Mouse (Mus musculus): ENCODE results near the gene Tmub2. TPM values are rescaled to one million over a fixed set of nuclear protein-coding genes. Genes with fewer than 3 reads are reported as not detected.

Gene Tmub2
- total and polyA plus RNA-seq, 2 experiments = 18.1 to 34.2 TPM

GRCm38 (mm10) chr11:102294887-102295597, 10.3 kb downstream of the Tmub2 start:
- Histone ChIP-seq H3K79me2 (ENCODE audit: control insufficient read depth, insufficient read depth, low read length) (peaks cover 16% of the 10 kb centered on the region; the same call in 1 of the 2 replicates), H3K4me1 (ENCODE audit: control insufficient read depth, insufficient read depth, low read length) (peaks cover 14% of the 10 kb centered on the region), H3K27ac (replicated peaks; ENCODE audit: insufficient read depth, low read depth, low read length) (peak overlapping the region; percentile 85), H3K4me3 (ENCODE audit: insufficient read depth, low read depth, low read length) (peak overlapping the region; percentile 92), H3K9ac (ENCODE audit: low read depth, low read length) (peak overlapping the region; percentile 96), H3K36me3 (ENCODE audit: control insufficient read depth, insufficient read depth, low read length) (peaks cover 12% of the 10 kb centered on the region), H3K27me3 (ENCODE audit: control insufficient read depth, insufficient read depth, low read length) (no peaks in the 10 kb centered on the region)
- WGBS = 81% methylated on average over 12 of the region's 12 CpGs
- TF ChIP-seq CTCF (IDR thresholded peaks at IDR 0.05; ENCODE audit: low read depth, low read length) = no peak
- no peak for DNase-seq (ENCODE audit: extremely low read depth, low read depth, low spot score)

GRCm38 (mm10) chr11:102295598-102296471, 11.1 kb downstream of the Tmub2 start:
- WGBS = under 1% methylated on average over 42 of the region's 73 CpGs

GRCm38 (mm10) chr11:102296491-102297472, 12.1 kb downstream of the Tmub2 start, which contains the start of gene Atxn7l3:
Gene Atxn7l3, minus strand, starts transcription at chr11:102296631.
- peak; percentile 90 for DNase-seq (ENCODE audit: extremely low read depth, low read depth, low spot score)
- TF ChIP-seq CTCF (IDR thresholded peaks at IDR 0.05; ENCODE audit: low read depth, low read length) (no peak), POLR2A (IDR thresholded peaks at IDR 0.05; ENCODE audit: extremely low read depth, insufficient read depth, low read length) (peak; percentile 90)

More at GRCm38 (mm10) chr11:102295598-102296471, 11.1 kb downstream of the Tmub2 start:
- Histone ChIP-seq H3K9ac (ENCODE audit: low read depth, low read length) (peak overlapping the region; percentile 96), H3K36me3 (ENCODE audit: control insufficient read depth, insufficient read depth, low read length) (peaks cover 12% of the 10 kb centered on the region), H3K4me1 (ENCODE audit: control insufficient read depth, insufficient read depth, low read length) (peaks cover 14% of the 10 kb centered on the region), H3K27ac (replicated peaks; ENCODE audit: insufficient read depth, low read depth, low read length) (peak overlapping the region; percentile 85), H3K79me2 (ENCODE audit: control insufficient read depth, insufficient read depth, low read length) (peaks cover 16% of the 10 kb centered on the region; the same call in 1 of the 2 replicates), H3K27me3 (ENCODE audit: control insufficient read depth, insufficient read depth, low read length) (no peaks in the 10 kb centered on the region), H3K4me3 (ENCODE audit: insufficient read depth, low read depth, low read length) (peak overlapping the region; percentile 92)
- TF ChIP-seq POLR2A (IDR thresholded peaks at IDR 0.05; ENCODE audit: extremely low read depth, insufficient read depth, low read length) (peak; percentile 24; the same call in 1 of the 2 replicates), CTCF (IDR thresholded peaks at IDR 0.05; ENCODE audit: low read depth, low read length) (no peak)
- DNase-seq (ENCODE audit: extremely low read depth, low read depth, low spot score) = no peak

GRCm38 (mm10) chr11:102297577-102298556, 13.1 kb downstream of the Tmub2 start:
- Histone ChIP-seq H3K9ac (ENCODE audit: low read depth, low read length) (peak overlapping the region; percentile 69), H3K79me2 (ENCODE audit: control insufficient read depth, insufficient read depth, low read length) (peaks cover 16% of the 10 kb centered on the region; the same call in 1 of the 2 replicates), H3K27ac (replicated peaks; ENCODE audit: insufficient read depth, low read depth, low read length) (peak overlapping the region; percentile 92), H3K4me3 (ENCODE audit: insufficient read depth, low read depth, low read length) (peak overlapping the region; percentile 57), H3K27me3 (ENCODE audit: control insufficient read depth, insufficient read depth, low read length) (no peaks in the 10 kb centered on the region), H3K4me1 (ENCODE audit: control insufficient read depth, insufficient read depth, low read length) (peaks cover 14% of the 10 kb centered on the region), H3K36me3 (ENCODE audit: control insufficient read depth, insufficient read depth, low read length) (peaks cover 1% of the 10 kb centered on the region; the same call in 1 of the 2 replicates)
- TF ChIP-seq POLR2A (IDR thresholded peaks at IDR 0.05; ENCODE audit: extremely low read depth, insufficient read depth, low read length) (no peak), CTCF (IDR thresholded peaks at IDR 0.05; ENCODE audit: low read depth, low read length) (no peak)
- WGBS = 23% methylated on average over 27 of the region's 27 CpGs
- no peak for DNase-seq (ENCODE audit: extremely low read depth, low read depth, low spot score)

More at GRCm38 (mm10) chr11:102296491-102297472, 12.1 kb downstream of the Tmub2 start, which contains the start of gene Atxn7l3:
- Histone ChIP-seq H3K27ac (replicated peaks; ENCODE audit: insufficient read depth, low read depth, low read length) (peak within 1 kb of the TSS; percentile 92), H3K27me3 (ENCODE audit: control insufficient read depth, insufficient read depth, low read length) (no peaks in the 10 kb centered on the region), H3K79me2 (ENCODE audit: control insufficient read depth, insufficient read depth, low read length) (peaks cover 16% of the 10 kb centered on the region; the same call in 1 of the 2 replicates), H3K4me1 (ENCODE audit: control insufficient read depth, insufficient read depth, low read length) (peaks cover 14% of the 10 kb centered on the region), H3K9ac (ENCODE audit: low read depth, low read length) (peak within 1 kb of the TSS; percentile 96), H3K36me3 (ENCODE audit: control insufficient read depth, insufficient read depth, low read length) (peaks cover 6% of the 10 kb centered on the region; the same call in 1 of the 2 replicates), H3K4me3 (ENCODE audit: insufficient read depth, low read depth, low read length) (peak within 1 kb of the TSS; percentile 92)
- under 1% methylated on average over 94 of the region's 125 CpGs for WGBS
